Mouse (Mus musculus) cerebellum, postnatal 25 days (tissue): ENCODE data around the gene Prkn.

Experiments used
- DNase-seq, 2 experiments: peaks; one replicate each; pipeline ENCODE4 v3.0.0; 2021; ENCODE audit warnings: mixed read lengths in 2 of 2

Prkn gene

DNA sequence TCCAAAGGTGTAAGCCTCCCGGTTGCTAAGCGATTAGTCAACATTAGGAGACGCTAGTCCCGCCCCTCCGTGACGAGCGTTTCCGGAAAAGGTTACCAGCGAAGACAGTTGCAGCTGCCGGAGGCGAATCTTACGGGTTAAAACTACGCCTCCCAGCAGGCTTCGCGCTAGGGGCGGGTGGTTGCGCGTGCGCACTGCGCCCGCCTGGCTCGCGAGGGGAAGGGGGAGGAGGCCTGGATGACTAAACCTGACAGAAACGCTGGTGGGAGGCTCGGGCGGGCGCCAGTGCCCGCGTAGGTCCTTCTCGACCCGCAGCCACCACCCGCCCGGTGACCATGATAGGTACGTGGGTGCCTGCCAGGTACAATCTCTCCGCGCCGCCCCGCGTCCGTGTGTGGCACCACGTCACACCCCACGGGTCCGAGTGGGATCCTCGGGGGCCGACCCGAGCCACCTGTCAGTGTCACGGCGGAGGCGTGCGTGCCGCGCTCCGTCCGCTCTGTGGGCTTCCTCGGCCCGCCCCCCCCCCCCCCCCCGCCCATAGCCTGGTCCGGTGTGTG lies at the start of gene Prkn, which contains the start of gene Pacrg:
Gene Prkn, plus strand, starts transcription at position 237 of the 560 bp plus-strand sequence.
Gene Pacrg, minus strand, starts transcription at position 164 of the 560 bp plus-strand sequence.
- peak; percentile 98 for DNase-seq

GRCm38 (mm10) chr17:10791661-10792060 lies 48.5 kb upstream of the Prkn start:
- DNase-seq = no peak

GRCm38 (mm10) chr17:10806692-10807091 lies 33.5 kb upstream of the Prkn start:
- DNase-seq = peak in 1 of 2 experiments; percentile 28

GRCm38 (mm10) chr17:10807261-10807998 lies 32.8 kb upstream of the Prkn start:
- peak; percentile 56 to 72 for DNase-seq

DNA sequence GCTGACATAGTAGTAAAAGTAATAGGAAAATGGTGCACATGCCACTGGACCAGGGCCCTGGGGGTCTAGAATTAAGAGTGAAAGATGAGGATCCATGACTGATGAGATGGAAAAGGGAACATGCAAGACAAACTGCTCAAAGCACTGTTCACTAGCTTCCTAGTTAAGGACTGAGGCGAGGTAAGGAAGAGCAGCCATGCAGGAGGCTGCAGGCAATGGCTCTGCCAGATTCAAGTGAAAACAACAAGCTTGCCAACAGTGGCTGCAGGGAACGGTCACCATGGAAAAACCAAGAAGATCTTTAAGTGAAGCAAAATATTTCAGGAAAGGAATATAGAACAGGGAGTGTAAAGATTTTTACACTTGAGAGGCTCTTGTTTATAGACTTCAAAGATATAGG lies 31.6 kb upstream of the Prkn start:
- DNase-seq = peak; percentile 18 to 27

DNA sequence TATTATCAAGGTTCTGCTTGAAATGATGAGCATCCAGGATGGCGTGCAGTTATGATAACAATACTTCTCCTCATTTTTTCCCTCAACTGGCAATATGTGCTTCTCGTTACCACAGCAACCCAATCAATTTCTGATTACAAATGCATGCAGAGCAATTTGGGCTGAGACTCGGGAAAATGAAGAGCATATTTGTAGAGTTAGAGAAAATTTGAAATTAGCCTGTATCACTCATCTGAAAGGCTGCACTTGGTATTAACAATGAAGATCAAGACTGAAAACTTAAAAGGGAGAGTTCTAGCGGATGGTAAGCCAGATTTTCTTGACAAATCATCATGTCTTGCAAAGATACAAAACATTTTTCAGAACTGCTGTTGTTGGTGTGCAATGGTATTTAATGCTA lies 21.2 kb upstream of the Prkn start:
- no peak for DNase-seq

DNA sequence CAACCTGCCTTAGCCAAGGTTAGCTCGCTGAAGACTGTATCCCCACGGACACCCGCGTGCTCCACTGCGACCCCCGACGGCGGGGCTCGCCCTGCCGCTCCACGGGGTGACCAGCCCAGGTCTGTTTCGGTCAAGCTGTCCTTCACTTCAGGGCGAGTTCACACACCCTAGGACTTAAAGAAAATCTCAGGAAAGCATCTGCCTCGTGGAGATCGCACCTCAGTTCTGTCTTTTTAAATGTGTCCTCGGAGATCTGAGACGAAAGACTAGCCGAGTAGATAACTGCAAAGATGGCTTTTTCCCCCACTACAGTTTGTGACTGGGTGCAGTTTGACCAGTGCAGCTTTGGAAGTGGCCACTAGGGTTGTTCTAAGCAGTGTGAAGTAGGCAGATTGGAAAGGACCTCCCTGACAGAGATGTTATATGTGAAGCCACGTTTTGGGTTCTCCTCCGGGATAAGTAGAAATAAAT lies 582 bp downstream of the Prkn start:
- DNase-seq = peak in 1 of 2 experiments; percentile 71

GRCm38 (mm10) chr17:10854207-10854606 lies 14.0 kb downstream of the Prkn start:
- DNase-seq = peak; percentile 48 to 74

- no peak for DNase-seq
Observed at GRCm38 (mm10) chr17:10874208-10875187, 34.3 kb downstream of the Prkn start.

- no peak for DNase-seq
Observed at GRCm38 (mm10) chr17:10878986-10879385, 38.8 kb downstream of the Prkn start.

- no peak for DNase-seq
Observed at GRCm38 (mm10) chr17:10882260-10882659, 42.1 kb downstream of the Prkn start.

DNA sequence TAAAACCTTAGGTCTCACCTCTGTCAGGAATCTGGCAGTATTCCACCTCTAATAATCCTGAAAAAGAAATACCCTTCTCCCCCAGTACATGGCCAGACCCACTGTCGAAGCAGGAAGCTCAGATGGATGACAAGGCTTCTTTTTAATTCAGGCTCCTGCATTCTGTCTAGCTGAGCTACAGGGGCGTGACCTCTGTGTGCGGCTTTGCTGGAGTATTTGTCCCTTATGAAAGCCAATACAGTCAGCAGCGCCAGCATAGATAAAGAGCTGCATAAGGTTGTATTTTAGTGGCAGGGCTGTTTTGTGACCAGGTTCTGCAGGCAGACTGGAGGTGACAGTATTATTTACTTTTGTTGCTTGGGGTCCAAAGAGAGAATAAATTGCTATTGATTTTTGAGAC lies 47.7 kb downstream of the Prkn start:
- no peak for DNase-seq

DNA sequence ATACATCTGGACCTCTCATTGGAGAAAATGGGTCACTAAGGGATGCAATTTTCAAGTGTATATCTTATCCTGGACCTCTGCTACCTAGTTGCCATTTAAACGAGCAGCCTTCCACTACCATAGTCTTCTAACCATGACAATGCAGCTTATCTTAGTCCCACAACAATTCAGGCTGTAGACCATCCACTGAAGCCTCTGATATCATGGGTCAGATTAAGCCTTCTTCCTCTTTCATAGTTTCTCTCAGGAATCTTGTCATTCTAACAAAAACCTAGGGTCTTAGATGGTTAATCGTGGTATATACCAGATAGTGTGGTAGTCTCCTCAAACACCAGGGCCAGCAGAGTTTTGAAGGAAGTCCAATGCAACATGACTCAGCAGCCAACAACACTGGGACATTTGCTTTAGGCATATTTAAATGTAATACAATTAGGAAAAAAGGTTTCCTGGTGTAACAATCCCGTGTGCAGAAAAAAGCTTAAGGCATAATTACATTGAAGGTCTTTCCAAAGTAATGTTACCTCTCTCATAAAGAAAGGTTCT lies 61.6 kb downstream of the Prkn start:
- no peak for DNase-seq

DNA sequence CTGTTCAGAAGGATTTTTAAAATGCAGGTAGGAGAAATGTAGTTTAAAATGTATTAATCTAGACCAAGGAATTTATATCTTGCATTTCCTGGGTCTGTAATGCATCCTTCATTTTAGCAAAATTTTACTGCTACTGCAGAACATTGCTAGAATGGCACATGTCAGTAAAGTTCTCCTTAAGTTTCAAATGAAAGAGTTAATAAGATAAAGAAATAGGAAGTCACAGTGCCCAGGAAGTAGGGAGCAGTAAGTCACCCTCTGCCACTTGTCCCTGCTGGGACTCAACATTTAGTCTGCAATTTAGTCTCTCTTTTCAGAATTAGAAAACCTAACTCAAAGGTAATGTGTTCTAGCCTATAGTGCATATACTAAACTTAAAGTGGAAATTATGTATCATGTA lies 96.5 kb downstream of the Prkn start:
- DNase-seq = no peak

GRCm38 (mm10) chr17:10937844-10938243 lies 97.7 kb downstream of the Prkn start:
- peak in 1 of 2 experiments; percentile 19 for DNase-seq

DNA sequence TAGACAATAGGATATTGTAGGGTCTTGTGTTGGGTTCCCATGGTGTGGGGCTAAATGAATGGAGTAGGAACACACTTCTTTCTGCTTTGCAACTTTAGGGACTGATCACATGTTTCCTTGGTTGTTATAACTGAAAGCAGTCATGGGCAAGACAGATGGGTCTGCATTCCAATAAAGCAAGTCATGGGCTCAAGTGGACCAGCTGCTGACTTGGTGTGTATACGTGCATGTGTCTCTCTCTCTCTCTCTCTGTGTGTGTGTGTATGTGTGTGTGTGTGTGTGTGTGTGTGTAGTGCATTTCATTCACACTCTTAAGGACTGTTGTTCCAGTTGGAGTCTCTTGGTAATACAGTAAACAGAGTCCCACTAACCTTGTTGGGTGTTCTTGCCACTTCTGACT lies 98.6 kb downstream of the Prkn start:
- no peak for DNase-seq

DNA sequence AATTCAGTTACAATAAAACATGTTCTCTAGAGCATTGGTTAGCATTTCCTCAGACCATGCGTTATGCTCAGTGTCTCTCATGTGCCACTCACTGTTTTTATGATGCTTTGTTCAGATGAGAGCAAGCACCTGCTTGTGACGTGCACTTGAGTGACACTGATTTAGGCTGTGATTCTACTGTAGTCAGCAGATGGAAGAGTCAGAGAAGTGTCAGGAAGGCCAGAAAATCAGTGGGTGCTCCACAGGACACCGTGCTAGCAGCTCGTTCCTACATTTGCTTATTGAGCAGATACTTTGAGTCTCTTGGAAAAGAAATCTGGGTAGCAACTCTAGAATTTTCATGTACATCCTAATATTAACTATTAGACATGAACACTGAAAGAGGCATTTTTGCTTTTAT lies 106.4 kb downstream of the Prkn start:
- DNase-seq = peak; percentile 52 to 67

DNA sequence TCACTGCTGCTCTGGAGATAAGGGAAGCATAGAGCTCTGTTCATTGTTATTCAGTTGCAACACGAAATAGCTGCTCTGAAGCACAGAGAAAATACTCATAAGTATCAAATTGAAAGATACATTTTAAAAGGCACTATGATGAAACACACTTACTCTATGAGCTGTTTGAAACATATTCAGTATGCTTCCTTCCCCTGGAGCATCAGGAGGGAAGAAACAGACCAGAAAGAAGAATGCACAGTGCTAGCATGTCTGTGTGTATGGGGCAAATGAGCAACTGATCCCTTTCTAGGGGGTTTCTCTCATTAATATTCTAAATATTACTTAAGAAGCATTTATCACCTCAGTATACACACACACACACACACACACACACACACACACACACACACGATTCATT lies 107.4 kb downstream of the Prkn start:
- no peak for DNase-seq

DNA sequence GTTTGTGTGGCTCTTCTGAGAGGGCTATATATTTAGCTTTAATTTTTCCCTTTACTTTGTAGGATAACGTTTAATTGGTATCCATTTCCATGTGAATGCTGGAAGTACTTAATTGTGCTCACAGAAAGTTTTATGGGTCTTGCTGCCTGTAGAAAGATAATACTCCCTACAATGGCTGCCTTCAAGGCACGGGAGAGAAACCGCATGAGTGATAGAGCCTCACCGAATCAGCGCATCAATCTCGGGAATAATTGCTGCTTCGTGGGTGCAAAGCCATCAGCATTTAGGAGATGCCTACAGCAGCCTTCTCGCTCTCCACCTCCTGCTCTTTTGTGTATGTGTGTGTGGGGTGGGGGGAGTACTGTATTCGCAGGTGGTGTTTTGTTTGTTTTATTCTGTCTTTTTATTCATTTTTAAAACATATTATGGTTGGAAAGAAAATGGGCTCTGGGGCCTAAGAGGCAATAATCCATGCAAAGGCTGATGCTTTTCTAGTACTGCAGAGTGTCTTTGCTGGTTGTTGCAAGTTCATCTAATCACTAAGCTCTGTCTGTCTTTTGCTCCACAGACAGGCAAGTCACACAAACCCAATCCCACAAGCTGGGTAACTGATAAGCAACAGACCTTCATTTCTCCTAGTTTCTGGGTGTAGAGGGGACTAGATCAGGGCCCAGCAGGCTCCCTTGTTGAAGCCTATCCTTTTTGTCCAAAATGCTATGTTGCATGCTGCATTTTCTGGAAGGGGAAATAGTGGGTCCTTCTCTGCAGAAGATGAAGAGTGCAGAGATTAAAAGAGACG lies 119.1 kb downstream of the Prkn start:
- DNase-seq = no peak

DNA sequence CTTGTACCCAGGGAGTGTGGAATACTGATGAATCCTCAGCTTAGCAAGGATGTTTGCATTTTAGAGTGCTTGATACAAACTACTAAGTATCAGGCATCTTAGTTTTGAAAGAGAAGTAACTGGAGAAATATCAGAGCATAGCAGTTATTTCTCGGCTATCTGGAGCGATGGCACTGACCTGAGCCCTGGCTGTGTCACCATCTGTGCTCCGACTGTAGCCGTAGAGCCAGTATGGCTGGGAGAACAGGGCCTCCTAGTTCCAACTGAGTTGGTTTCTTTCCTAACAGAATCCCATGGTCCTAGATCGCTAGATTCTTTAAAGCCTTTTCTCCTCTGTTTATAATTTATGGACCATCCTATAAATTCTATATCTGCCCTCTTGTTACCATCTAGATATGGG lies 122.0 kb downstream of the Prkn start:
- peak; percentile 79 to 87 for DNase-seq

DNA sequence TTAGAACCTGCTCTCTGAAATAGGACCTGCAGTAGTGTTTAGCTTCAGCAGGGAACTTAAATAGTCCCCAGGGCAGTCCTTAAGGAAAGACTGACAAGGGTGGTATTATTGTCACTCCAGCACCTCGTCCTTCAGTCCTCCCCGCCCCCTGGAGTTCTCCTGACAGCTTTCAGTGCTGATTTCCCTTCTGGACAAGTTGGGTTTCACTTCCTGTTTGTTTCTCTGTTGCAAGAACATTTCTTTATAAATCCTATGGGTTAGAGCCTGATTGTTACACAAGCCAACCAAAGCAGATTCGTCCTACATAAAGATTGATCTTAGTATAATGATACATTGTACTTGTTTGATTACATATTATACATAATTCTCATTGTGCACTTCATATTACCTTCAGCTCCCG lies 142.0 kb downstream of the Prkn start:
- no peak for DNase-seq

DNA sequence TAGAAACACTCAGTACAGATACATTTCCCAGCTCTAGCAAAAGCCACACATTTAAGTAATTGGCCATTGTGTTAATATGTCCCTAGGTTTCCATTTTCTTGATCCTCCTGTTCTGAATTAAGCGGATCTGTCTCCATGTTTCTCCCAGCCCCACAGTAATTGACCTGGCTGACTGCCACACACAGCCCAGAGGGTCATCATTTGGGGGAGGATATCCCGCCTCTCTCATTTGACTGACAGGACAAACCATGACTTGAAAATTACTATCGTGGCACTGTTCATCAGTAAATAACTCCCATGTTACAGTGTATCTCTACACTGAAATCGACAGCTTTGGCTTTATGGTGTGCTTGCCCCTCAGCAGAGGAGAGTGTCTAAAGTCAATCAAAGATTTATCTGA lies 146.9 kb downstream of the Prkn start:
- no peak for DNase-seq
